Mouse (Mus musculus) bone marrow, adult 2 months (tissue): ENCODE data around the gene Fgfr2.

Source experiments
- CTCF ChIP-seq: fragments of 200-500 bp; IDR thresholded peaks from 2 replicates; pipeline ENCODE4 v1.5.1; 2011; ENCODE audit warnings: low read length, control low read depth; ENCODE audit not compliant: control insufficient read depth, insufficient read depth
- POLR2A ChIP-seq: fragments of 200-500 bp; IDR thresholded peaks from 2 replicates; pipeline ENCODE4 v1.6.1; 2011; ENCODE audit warnings: low read depth, mild to moderate bottlenecking, control low read depth, low read length, borderline replicate concordance; ENCODE audit not compliant: control insufficient read depth

GRCm38 (mm10) chr7:132801509-132801908 is 321.6 kb downstream of the Fgfr2 start:
- TF ChIP-seq POLR2A (no peak), CTCF (no peak)
